Mouse (Mus musculus) liver, embryonic 14.5 days (tissue): ENCODE results near the gene Parvg.

Experiments used
- CTCF ChIP-seq: IDR thresholded peaks from 2 replicates; pipeline ENCODE4 v1.5.1; 2016; ENCODE audit warnings: antibody characterized with exemption, low read depth, control low read depth
- EP300 ChIP-seq: IDR thresholded peaks from 2 replicates; pipeline ENCODE4 v1.6.1; 2016; ENCODE audit warnings: antibody characterized with exemption, low read depth

GRCm38 (mm10) chr15:84321544-84322174 is 2.2 kb upstream of the Parvg start:
- TF ChIP-seq CTCF = no peak
- no peak for TF ChIP-seq EP300
